Mouse (Mus musculus) heart, postnatal 0 days (tissue): ENCODE measurements at regions not wholly inside any gene's neighbourhood (a gene's known extent, or its start where the extent isn't known, plus 50 kb on each side); places are given as distances from the start of the nearest gene placed in this dataset.

Experiments used
- ATAC-seq: fragments of 200-750 bp; cut with Nextera tagmentation; 2 replicates; pipeline ENCODE4 v1.8.0; 2017; ENCODE audit warnings: low read depth, moderate number of reproducible peaks, moderate library complexity; ENCODE audit not compliant: insufficient read depth
- DNase-seq: peaks from one replicate; pipeline ENCODE4 v3.0.0-alpha.2; 2016; ENCODE audit warnings: low spot score
- H3K27ac ChIP-seq: fragments of 300-500 bp; sonication (generic); 2 replicates; pipeline ENCODE4 v1.5.1; 2014; ENCODE audit warnings: low read depth, mild to moderate bottlenecking
- H3K27me3 ChIP-seq: fragments of 300-500 bp; sonication (generic); 2 replicates; pipeline ENCODE4 v1.6.1; 2014; ENCODE audit warnings: low read length, mixed read lengths; ENCODE audit not compliant: control insufficient read depth, insufficient read depth
- H3K36me3 ChIP-seq: fragments of 300-500 bp; sonication (generic); replicated peaks from 2 replicates; pipeline ENCODE4 v1.6.1; 2014; ENCODE audit warnings: low read length, mixed read lengths; ENCODE audit not compliant: control insufficient read depth, insufficient read depth
- H3K4me1 ChIP-seq: fragments of 300-500 bp; sonication (generic); 2 replicates; pipeline ENCODE4 v1.6.1; 2014; ENCODE audit warnings: antibody characterized with exemption; ENCODE audit not compliant: control insufficient read depth, insufficient read depth
- H3K4me2 ChIP-seq: fragments of 300-500 bp; sonication (generic); 2 replicates; pipeline ENCODE4 v1.6.1; 2014; ENCODE audit warnings: low read depth, mild to moderate bottlenecking, low read length, moderate library complexity
- H3K4me3 ChIP-seq: fragments of 300-500 bp; sonication (generic); 2 replicates; pipeline ENCODE4 v1.5.1; 2014; ENCODE audit warnings: low read depth, low read length
- H3K9ac ChIP-seq: fragments of 300-500 bp; sonication (generic); replicated peaks from 2 replicates; pipeline ENCODE4 v1.6.1; 2014; ENCODE audit warnings: low read depth, low read length, mixed read lengths
- H3K9me3 ChIP-seq: fragments of 300-500 bp; sonication (generic); replicated peaks from 2 replicates; pipeline ENCODE4 v1.6.1; 2016; ENCODE audit warnings: low read length; ENCODE audit not compliant: control insufficient read depth
- CTCF ChIP-seq: IDR thresholded peaks from 2 replicates; pipeline ENCODE4 v1.5.1; 2016; ENCODE audit warnings: antibody characterized with exemption, control low read depth, low read depth
- EP300 ChIP-seq: IDR thresholded peaks from 2 replicates; pipeline ENCODE4 v1.6.1; 2016; ENCODE audit warnings: antibody characterized with exemption, low read depth
- WGBS: fragments of 180-500 bp; shearing (Covaris S2); extraction: QIAGEN DNeasy Blood & Tissue Kit; methylation state at CpG from one replicate; pipeline ENCODE4 v1.1.7; 2014; 5-methylcytosine and 5-hydroxymethylcytosine counted together

GRCm38 (mm10) chrX:53976273-53977135 lies 179.0 kb upstream of the Xlr start:
- ATAC-seq: no peak
- Histone ChIP-seq H3K36me3 (no peaks in the 10 kb centered on the region), H3K27me3 (no peaks in the 10 kb centered on the region), H3K27ac (no peak overlapping the region), H3K9me3 (no peaks in the 10 kb centered on the region), H3K4me1 (no peaks in the 10 kb centered on the region), H3K4me2 (peak overlapping the region; percentile 67), H3K9ac (no peak overlapping the region), H3K4me3 (peak overlapping the region; percentile 41)
- TF ChIP-seq EP300 (no peak), CTCF (no peak)
- 15% methylated on average over 34 of the region's 42 CpGs for WGBS
- DNase-seq: no peak

DNA sequence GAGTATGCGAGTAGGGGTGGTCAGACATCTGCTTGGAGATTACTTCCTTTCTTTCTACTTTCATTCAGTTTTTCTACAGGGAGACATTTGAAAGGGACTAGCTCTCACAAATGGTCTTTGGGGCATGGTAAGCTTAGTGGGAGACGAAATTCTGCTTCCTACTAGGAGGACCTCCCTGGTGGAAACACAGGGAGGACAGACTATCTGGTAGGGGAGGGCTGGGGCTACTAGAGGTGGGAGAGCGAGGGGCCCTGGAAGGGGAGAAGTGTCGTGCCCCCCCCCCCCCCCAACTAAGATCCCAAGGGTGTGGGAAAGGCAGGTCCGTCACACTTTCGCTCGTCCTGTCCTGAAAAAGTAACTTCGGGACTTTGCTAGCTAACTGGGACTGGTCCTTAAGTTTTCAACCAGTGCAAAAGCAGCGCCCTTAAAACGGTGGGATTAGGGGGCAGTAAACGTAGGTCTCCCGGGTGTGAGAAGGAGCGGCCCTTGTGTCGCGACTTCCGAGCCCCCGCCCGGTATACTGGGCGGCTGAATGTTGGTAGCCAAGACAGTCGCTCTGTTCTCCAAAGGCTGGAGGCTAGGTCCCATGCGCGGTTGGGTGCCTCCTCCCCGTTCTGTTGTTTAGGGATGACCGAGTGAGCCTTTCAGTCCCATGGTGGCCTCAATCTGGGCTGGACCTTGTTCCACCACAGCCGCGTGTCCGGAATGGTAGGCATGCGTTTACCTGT lies 178.2 kb upstream of the Xlr start:
- Histone ChIP-seq H3K27ac (no peak overlapping the region), H3K9ac (no peak overlapping the region), H3K36me3 (no peaks in the 10 kb centered on the region), H3K4me2 (peak overlapping the region; percentile 67), H3K4me1 (no peaks in the 10 kb centered on the region), H3K9me3 (no peaks in the 10 kb centered on the region), H3K4me3 (peak overlapping the region; percentile 41), H3K27me3 (no peaks in the 10 kb centered on the region)
- no peak for TF ChIP-seq CTCF
- WGBS: 24% methylated on average over 27 of the region's 28 CpGs
- ATAC-seq: no peak
- DNase-seq: no peak

DNA sequence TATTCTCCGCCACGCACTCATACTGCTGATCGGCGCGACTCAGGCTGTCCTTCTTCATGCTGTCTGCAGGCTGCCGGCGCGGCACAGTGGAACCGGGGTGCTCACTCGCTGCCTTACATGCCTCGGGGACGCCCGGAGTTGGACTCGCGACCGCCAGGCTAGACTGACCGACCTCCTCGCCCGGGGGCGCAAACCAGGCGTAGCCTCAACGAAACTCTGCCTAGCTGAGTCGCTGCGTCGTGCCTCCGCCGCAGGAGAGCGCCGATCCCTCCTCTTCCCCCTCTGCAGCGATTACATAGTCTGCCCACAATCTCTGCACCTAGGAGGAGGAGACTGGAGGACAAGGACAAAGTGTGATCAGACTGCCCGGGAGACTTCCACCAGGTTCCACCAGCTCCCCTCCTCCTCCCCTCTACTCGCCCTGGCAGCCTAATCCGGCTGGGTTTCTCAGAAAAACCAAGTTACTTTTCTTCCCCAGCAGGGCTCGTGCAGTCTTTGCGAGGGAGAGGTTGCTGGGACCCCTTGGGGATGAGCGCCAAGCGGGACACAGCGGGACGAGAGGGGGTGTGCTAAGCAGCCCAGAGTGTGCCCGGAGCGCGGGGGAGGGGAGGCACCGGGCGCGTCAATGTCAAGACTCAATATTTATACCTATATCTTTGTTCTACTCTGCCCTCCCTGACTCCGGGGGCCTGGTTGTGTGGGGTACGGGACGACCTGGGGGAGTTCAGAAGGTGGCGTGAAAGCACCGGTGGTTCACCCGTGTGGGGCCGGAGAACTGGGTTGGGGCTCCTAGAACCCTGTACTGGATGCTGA lies 177.4 kb upstream of the Xlr start:
- no peaks in the 10 kb centered on the region for H3K27me3 ChIP-seq
- WGBS: 16% methylated on average over 43 of the region's 52 CpGs
- peak overlapping the region; percentile 67 for H3K4me2 ChIP-seq
- TF ChIP-seq CTCF: no peak
- TF ChIP-seq EP300: no peak
- no peak for ATAC-seq
- H3K27ac ChIP-seq: no peak overlapping the region
- H3K36me3 ChIP-seq: no peaks in the 10 kb centered on the region
- DNase-seq: no peak
- no peaks in the 10 kb centered on the region for H3K9me3 ChIP-seq
- H3K9ac ChIP-seq: no peak overlapping the region
- H3K4me3 ChIP-seq: peak overlapping the region; percentile 41
- H3K4me1 ChIP-seq: no peaks in the 10 kb centered on the region
